Mouse (Mus musculus) kidney, embryonic 15.5 days (tissue): ENCODE results near the gene Gm5737. TPM values are rescaled to one million over a fixed set of nuclear protein-coding genes. Genes with fewer than 3 reads are reported as not detected.

Experiments used
- ATAC-seq: fragments of 200-750 bp; cut with Nextera tagmentation; replicated peaks from 2 replicates; pipeline ENCODE4 v1.8.0; 2017; ENCODE audit warnings: moderate TSS enrichment; ENCODE audit not compliant: low FRiP score
- H3K27ac ChIP-seq: fragments of 300-500 bp; sonication (generic); 2 replicates; pipeline ENCODE4 v1.5.1; 2015; ENCODE audit warnings: mild to moderate bottlenecking, inconsistent platforms
- H3K27me3 ChIP-seq: fragments of 300-500 bp; sonication (generic); 2 replicates; pipeline ENCODE4 v1.6.1; 2015; ENCODE audit warnings: inconsistent platforms
- H3K36me3 ChIP-seq: fragments of 300-500 bp; sonication (generic); 2 replicates; pipeline ENCODE4 v1.6.1; 2015; ENCODE audit warnings: inconsistent platforms
- H3K4me1 ChIP-seq: fragments of 300-500 bp; sonication (generic); 2 replicates; pipeline ENCODE4 v1.6.1; 2015; ENCODE audit warnings: inconsistent platforms
- H3K4me2 ChIP-seq: fragments of 300-500 bp; sonication (generic); 2 replicates; pipeline ENCODE4 v1.6.1; 2015; ENCODE audit warnings: moderate library complexity, mild to moderate bottlenecking, inconsistent platforms
- H3K4me3 ChIP-seq: fragments of 300-500 bp; sonication (generic); replicated peaks from 2 replicates; pipeline ENCODE4 v1.5.1; 2015; ENCODE audit warnings: mild to moderate bottlenecking, inconsistent platforms
- H3K9ac ChIP-seq: fragments of 300-500 bp; sonication (generic); 2 replicates; pipeline ENCODE4 v1.6.1; 2015; ENCODE audit warnings: mild to moderate bottlenecking, inconsistent platforms
- H3K9me3 ChIP-seq: fragments of 300-500 bp; sonication (generic); replicated peaks from 2 replicates; pipeline ENCODE4 v1.6.1; 2016; ENCODE audit warnings: inconsistent platforms
- WGBS: fragments of 180-500 bp; shearing (Covaris S2); methylation state at CpG from one replicate; pipeline ENCODE4 v1.1.7; 2015; ENCODE audit warnings: mixed read lengths; 5-methylcytosine and 5-hydroxymethylcytosine counted together
- polyA plus RNA-seq: library from polyadenylated mRNA; unstranded; fragments of >200 nt; fragmentation: Nextera tagmentation; extraction: Ambion mirVana; gene quantifications from 2 replicates; pipeline ENCODE4 v1.2.1, GENCODE M21; 2015

Gene Gm5737
- polyA plus RNA-seq = not detected in 2 replicates

GRCm38 (mm10) chr7:120811834-120812415 is at the start of gene Gm5737:
TSS of gene Gm5737 (plus strand) at chr7:120812365.
- WGBS = 80% methylated on average over 6 of the region's 6 CpGs
- H3K4me3 ChIP-seq = no peak within 1 kb of the TSS

DNA sequence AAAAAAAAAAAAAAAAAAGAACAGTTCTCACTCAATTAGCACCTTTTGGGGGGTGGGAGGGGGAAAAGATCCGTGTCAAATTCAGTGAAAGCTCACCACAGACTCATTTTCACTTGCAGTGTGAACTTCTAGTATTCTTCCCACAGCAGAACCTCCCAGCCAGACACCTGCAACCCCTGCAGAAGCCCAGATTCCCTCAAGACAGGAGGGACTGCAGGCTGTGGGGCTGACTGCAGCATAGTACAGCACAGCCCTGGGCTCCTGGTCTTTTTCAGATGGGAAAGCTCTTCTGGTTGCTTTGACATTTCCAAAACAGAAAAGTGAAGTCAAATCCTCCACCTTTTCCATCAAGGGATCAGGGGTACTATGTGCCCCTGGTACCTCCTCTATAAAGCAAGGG is 44.8 kb upstream of the Gm5737 start:
- Histone ChIP-seq H3K9ac (no peak overlapping the region), H3K9me3 (no peaks in the 10 kb centered on the region), H3K4me1 (no peaks in the 10 kb centered on the region), H3K27ac (no peak overlapping the region), H3K36me3 (no peaks in the 10 kb centered on the region), H3K4me2 (no peak overlapping the region), H3K4me3 (no peak overlapping the region), H3K27me3 (no peaks in the 10 kb centered on the region)
- ATAC-seq = no peak
- 0% methylated on average over 1 of the region's 1 CpGs for WGBS

More at GRCm38 (mm10) chr7:120811834-120812415, at the start of gene Gm5737:
- Histone ChIP-seq H3K4me2 (no peak within 1 kb of the TSS), H3K36me3 (no peaks in the 10 kb centered on the region), H3K4me1 (peaks cover 6% of the 10 kb centered on the region), H3K27me3 (peaks cover 13% of the 10 kb centered on the region), H3K27ac (no peak within 1 kb of the TSS), H3K9me3 (no peaks in the 10 kb centered on the region), H3K9ac (no peak within 1 kb of the TSS)
- ATAC-seq = no peak

GRCm38 (mm10) chr7:120771389-120771788 is 40.8 kb upstream of the Gm5737 start:
- no peaks in the 10 kb centered on the region for H3K27me3 ChIP-seq
- ATAC-seq = no peak
- H3K9ac ChIP-seq = no peak overlapping the region
- no peak overlapping the region for H3K4me3 ChIP-seq
- WGBS = 42% methylated on average over 1 of the region's 1 CpGs
- no peaks in the 10 kb centered on the region for H3K4me1 ChIP-seq
- H3K27ac ChIP-seq = no peak overlapping the region
- no peak overlapping the region for H3K4me2 ChIP-seq
- no peaks in the 10 kb centered on the region for H3K36me3 ChIP-seq
- no peaks in the 10 kb centered on the region for H3K9me3 ChIP-seq

GRCm38 (mm10) chr7:120778012-120778411 is 34.2 kb upstream of the Gm5737 start:
- WGBS = 78% methylated on average over 2 of the region's 2 CpGs
- Histone ChIP-seq H3K4me2 (no peak overlapping the region), H3K4me1 (no peaks in the 10 kb centered on the region), H3K9ac (no peak overlapping the region), H3K27me3 (no peaks in the 10 kb centered on the region), H3K9me3 (no peaks in the 10 kb centered on the region), H3K27ac (no peak overlapping the region), H3K4me3 (no peak overlapping the region), H3K36me3 (no peaks in the 10 kb centered on the region)
- ATAC-seq = no peak

- Histone ChIP-seq H3K4me2 (no peak overlapping the region), H3K9ac (no peak overlapping the region), H3K9me3 (no peaks in the 10 kb centered on the region), H3K27me3 (no peaks in the 10 kb centered on the region), H3K4me1 (no peaks in the 10 kb centered on the region), H3K4me3 (no peak overlapping the region), H3K27ac (no peak overlapping the region), H3K36me3 (no peaks in the 10 kb centered on the region)
- no peak for ATAC-seq
- WGBS = 50% methylated on average over 4 of the region's 4 CpGs
These were observed 16.6 kb upstream of the Gm5737 start for GRCm38 (mm10) chr7:120795544-120795943.

GRCm38 (mm10) chr7:120796369-120796768 is 15.8 kb upstream of the Gm5737 start:
- Histone ChIP-seq H3K27me3 (no peaks in the 10 kb centered on the region), H3K4me1 (no peaks in the 10 kb centered on the region), H3K27ac (no peak overlapping the region), H3K9ac (no peak overlapping the region), H3K4me2 (no peak overlapping the region), H3K4me3 (no peak overlapping the region), H3K36me3 (no peaks in the 10 kb centered on the region), H3K9me3 (no peaks in the 10 kb centered on the region)
- no peak for ATAC-seq
- WGBS = 72% methylated on average over 3 of the region's 3 CpGs

DNA sequence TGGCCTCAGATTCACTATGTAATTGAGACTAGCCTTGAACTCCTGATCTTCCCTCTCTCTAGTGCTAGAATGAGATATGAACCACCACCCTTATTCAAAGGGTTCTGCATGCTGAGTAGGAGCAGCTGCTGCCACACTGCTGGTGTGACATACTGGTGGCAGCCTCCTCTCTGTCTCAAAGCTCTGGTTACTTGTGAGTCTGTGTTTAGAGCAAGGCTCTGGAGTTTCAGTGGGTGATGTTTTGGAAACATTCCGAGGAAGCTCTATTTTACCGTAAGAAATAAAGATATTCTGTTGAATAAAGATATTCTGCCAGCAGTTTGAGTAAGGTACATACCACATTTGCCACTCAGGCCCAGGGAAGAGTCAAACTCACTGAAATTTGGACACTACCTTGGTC is 8.9 kb upstream of the Gm5737 start:
- Histone ChIP-seq H3K4me1 (no peaks in the 10 kb centered on the region), H3K27ac (no peak overlapping the region), H3K4me3 (no peak overlapping the region), H3K36me3 (no peaks in the 10 kb centered on the region), H3K27me3 (peaks cover 3% of the 10 kb centered on the region; the same call in 1 of the 2 replicates), H3K9ac (no peak overlapping the region), H3K4me2 (no peak overlapping the region), H3K9me3 (no peaks in the 10 kb centered on the region)
- ATAC-seq = no peak
- WGBS = 92% methylated on average over 2 of the region's 2 CpGs

DNA sequence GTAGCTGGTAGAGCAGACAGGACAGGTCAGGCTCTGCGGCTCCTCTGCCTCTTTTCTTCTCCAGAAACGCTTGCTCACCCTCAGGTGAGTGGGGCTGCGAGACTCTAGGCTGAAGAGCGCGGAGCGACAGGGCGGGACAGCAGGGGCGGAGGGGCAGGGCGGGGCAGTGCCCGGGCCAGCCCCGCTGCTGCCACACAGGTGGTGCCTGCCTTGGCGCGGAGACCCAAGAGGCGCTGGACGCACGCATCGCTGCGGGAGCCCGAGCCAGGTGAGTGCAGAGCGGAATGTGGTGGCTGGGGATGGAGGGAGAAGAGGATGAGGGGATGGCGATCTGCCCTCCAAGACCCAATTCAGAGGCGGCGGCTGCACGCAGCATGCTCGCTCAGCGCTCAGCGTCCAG is 2.5 kb upstream of the Gm5737 start:
- Histone ChIP-seq H3K4me1 (peaks cover 6% of the 10 kb centered on the region), H3K36me3 (no peaks in the 10 kb centered on the region), H3K27ac (no peak overlapping the region), H3K9ac (no peak overlapping the region), H3K9me3 (no peaks in the 10 kb centered on the region), H3K4me2 (peak overlapping the region; percentile 71), H3K4me3 (peak overlapping the region; percentile 32), H3K27me3 (peaks cover 13% of the 10 kb centered on the region)
- WGBS = 4% methylated on average over 27 of the region's 27 CpGs
- ATAC-seq = no peak; the same call in 1 of the 2 replicates

DNA sequence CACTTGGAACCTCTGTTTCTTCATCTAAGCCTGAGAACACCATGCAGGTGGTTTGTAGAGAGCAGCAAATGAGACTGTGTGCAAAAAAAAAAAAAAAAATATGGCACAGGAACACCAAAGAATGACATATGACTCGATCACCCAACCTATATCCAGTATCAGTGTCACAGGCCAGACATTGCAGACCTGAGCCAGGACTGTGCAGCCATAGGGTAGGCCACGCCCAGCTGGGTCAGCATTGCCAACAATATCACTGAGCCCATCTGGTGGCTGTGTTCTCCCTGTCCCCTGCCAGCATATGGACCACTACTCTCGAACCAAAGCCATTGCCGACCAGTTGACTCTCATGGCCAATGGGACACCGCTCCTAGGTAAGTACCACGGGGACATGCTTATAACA is 5.4 kb downstream of the Gm5737 start:
- no peak overlapping the region for H3K27ac ChIP-seq
- no peak for ATAC-seq
- no peak overlapping the region for H3K4me3 ChIP-seq
- no peaks in the 10 kb centered on the region for H3K27me3 ChIP-seq
- H3K36me3 ChIP-seq = no peaks in the 10 kb centered on the region
- no peak overlapping the region for H3K9ac ChIP-seq
- 91% methylated on average over 6 of the region's 6 CpGs for WGBS
- H3K9me3 ChIP-seq = no peaks in the 10 kb centered on the region
- H3K4me1 ChIP-seq = no peaks in the 10 kb centered on the region
- no peak overlapping the region for H3K4me2 ChIP-seq

DNA sequence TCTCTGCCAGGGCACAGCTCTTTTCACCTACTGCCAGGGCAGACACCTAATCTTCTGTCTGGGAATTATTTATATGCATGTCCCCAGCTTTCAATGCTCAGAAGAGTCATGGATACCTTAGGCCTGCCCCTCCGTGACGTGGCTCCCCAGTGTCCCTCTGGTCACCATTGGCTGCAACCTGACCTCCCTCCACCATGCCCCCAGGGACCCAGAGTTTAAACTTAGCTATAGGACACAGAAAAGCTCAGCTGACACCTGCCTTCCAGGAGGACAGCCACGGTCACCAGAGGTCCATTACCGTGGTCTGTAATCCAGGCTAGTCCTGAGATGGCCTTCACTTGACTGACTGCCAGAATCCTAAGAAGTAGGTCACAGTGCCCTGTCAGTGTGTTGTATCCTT is 7.2 kb downstream of the Gm5737 start:
- Histone ChIP-seq H3K27me3 (0 out of 2 replicates have a peak, but pooled peaks cover 2% of the 10 kb centered on the region), H3K4me3 (no peak overlapping the region), H3K4me1 (0 out of 2 replicates have a peak, but pooled peaks cover 2% of the 10 kb centered on the region), H3K36me3 (no peaks in the 10 kb centered on the region), H3K9me3 (no peaks in the 10 kb centered on the region), H3K4me2 (no peak overlapping the region), H3K9ac (no peak overlapping the region), H3K27ac (no peak overlapping the region)
- 83% methylated on average over 4 of the region's 4 CpGs for WGBS
- ATAC-seq = no peak

- H3K9me3 ChIP-seq = no peaks in the 10 kb centered on the region
- no peak overlapping the region for H3K9ac ChIP-seq
- 0 out of 2 replicates have a peak, but pooled peaks have one; percentile 31 for ATAC-seq
- H3K27ac ChIP-seq = no peak overlapping the region
- H3K36me3 ChIP-seq = no peaks in the 10 kb centered on the region
- no peak overlapping the region for H3K4me3 ChIP-seq
- 24% methylated on average over 5 of the region's 5 CpGs for WGBS
- no peak overlapping the region for H3K4me2 ChIP-seq
- 0 out of 2 replicates have a peak, but pooled peaks cover 2% of the 10 kb centered on the region for H3K27me3 ChIP-seq
- 0 out of 2 replicates have a peak, but pooled peaks cover 2% of the 10 kb centered on the region for H3K4me1 ChIP-seq
These were observed 11.1 kb downstream of the Gm5737 start for GRCm38 (mm10) chr7:120823248-120823647.

DNA sequence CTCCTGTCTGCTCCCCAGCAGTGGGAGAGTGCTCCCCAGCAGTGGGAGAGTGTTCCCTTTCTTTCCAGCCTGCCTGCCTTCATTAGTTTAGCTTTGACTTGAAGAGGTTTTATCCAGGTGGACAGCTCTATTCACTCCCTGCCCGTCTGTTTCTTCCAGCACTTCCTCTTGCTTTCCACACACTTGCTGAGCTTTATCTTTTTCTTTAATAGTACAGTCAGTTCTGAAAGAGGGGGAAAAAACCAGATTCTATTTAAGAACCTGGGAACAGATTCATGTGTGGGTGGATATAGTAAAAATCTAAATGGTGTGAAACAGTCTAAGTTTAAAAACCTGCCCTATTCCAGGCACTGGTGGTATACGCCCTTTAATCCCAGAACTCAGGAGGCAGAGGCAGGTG is 12.9 kb downstream of the Gm5737 start:
- WGBS = 75% methylated on average over 2 of the region's 2 CpGs
- no peak overlapping the region for H3K4me3 ChIP-seq

DNA sequence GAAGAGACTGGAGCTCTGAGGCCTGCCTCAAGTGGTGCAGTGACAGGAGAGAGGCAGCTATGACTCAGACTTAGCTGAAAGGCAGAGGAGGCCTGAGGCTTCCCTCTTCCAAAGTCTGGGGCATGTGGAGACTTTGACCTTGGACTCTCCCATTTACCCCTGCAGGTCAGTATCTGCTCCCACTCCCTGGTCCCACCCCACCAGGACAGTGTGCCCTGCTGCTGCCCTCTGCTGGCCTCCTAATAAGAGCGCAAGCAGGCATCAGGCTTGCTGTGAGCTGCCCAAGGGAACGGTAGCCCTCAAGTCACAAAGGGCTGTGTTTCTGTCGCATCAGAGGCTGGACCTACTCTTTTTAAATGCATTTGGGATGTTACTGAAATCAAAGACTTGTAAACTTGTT is 14.2 kb downstream of the Gm5737 start:
- 17% methylated on average over 3 of the region's 3 CpGs for WGBS
- H3K27ac ChIP-seq = no peak overlapping the region
- peaks cover 19% of the 10 kb centered on the region for H3K4me1 ChIP-seq
- H3K4me3 ChIP-seq = no peak overlapping the region
- no peaks in the 10 kb centered on the region for H3K9me3 ChIP-seq
- H3K36me3 ChIP-seq = no peaks in the 10 kb centered on the region
- H3K27me3 ChIP-seq = peaks cover 2% of the 10 kb centered on the region; the same call in 1 of the 2 replicates
- no peak overlapping the region for H3K9ac ChIP-seq
- H3K4me2 ChIP-seq = no peak overlapping the region
- ATAC-seq = no peak

More for the DNA sequence above, 12.9 kb downstream of the Gm5737 start:
- Histone ChIP-seq H3K27ac (no peak overlapping the region), H3K36me3 (no peaks in the 10 kb centered on the region), H3K4me2 (no peak overlapping the region), H3K27me3 (peaks cover 2% of the 10 kb centered on the region; the same call in 1 of the 2 replicates), H3K9me3 (no peaks in the 10 kb centered on the region), H3K9ac (no peak overlapping the region), H3K4me1 (peaks cover 6% of the 10 kb centered on the region)
- no peak for ATAC-seq
